Mouse (Mus musculus) MEL (cell line): ENCODE results near the gene Ucn2. TPM values are rescaled to one million over a fixed set of nuclear protein-coding genes. Genes with fewer than 3 reads are reported as not detected.

Experiments
- DNase-seq: peaks from one replicate; pipeline ENCODE4 v3.0.0; 2011; ENCODE audit warnings: low read depth, low spot score
- H3K27ac ChIP-seq: 2 replicates; pipeline ENCODE4 v1.5.1; 2012; ENCODE audit warnings: low read depth, mild to moderate bottlenecking, control low read depth, low read length, moderate library complexity; ENCODE audit not compliant: control insufficient read depth
- H3K27me3 ChIP-seq, 2 experiments: fragments of 150-350 bp in 1 of 2; sonication (generic) in 1 of 2; 2 replicates each; pipeline ENCODE4 v1.6.1; 2012; ENCODE audit warnings: low read length in 2 of 2, mild to moderate bottlenecking in 2 of 2, improper control_type of control experiment in 1 of 2, moderate library complexity in 1 of 2; ENCODE audit not compliant: insufficient read depth in 2 of 2, control insufficient read depth in 1 of 2
- H3K36me3 ChIP-seq, 2 experiments: 2 replicates each; pipeline ENCODE4 v1.6.1; 2012 to 2014; ENCODE audit warnings: low read length in 2 of 2, improper control_type of control experiment in 1 of 2, inconsistent platforms in 1 of 2, mild to moderate bottlenecking in 1 of 2; ENCODE audit not compliant: insufficient read depth in 2 of 2, control insufficient read depth in 1 of 2
- H3K4me1 ChIP-seq, 2 experiments: fragments of 150-350 bp in 1 of 2; sonication (generic) in 1 of 2; 2 replicates each; pipeline ENCODE4 v1.6.1; 2012; ENCODE audit warnings: low read length in 2 of 2, improper control_type of control experiment in 1 of 2, mild to moderate bottlenecking in 1 of 2; ENCODE audit not compliant: insufficient read depth in 2 of 2, control insufficient read depth in 1 of 2
- H3K4me3 ChIP-seq, 2 experiments: fragments of 150-350 bp in 1 of 2; sonication (generic) in 1 of 2; 2 replicates each; pipeline ENCODE4 v1.5.1; 2012; ENCODE audit warnings: low read depth in 2 of 2, low read length in 2 of 2, mild to moderate bottlenecking in 2 of 2, moderate library complexity in 2 of 2, control low read depth in 1 of 2, improper control_type of control experiment in 1 of 2; ENCODE audit not compliant: control insufficient read depth in 1 of 2, insufficient read depth in 1 of 2
- H3K79me2 ChIP-seq: 2 replicates; pipeline ENCODE4 v1.6.1; 2012; ENCODE audit warnings: mild to moderate bottlenecking, low read length, moderate library complexity; ENCODE audit not compliant: control insufficient read depth, poor library complexity, insufficient read depth
- H3K9ac ChIP-seq: 2 replicates; pipeline ENCODE4 v1.6.1; 2012; ENCODE audit warnings: low read depth, mild to moderate bottlenecking, control low read depth, low read length, moderate library complexity; ENCODE audit not compliant: control insufficient read depth, poor library complexity, severe bottlenecking
- H3K9me3 ChIP-seq: fragments of 150-350 bp; sonication (generic); replicated peaks from 2 replicates; pipeline ENCODE4 v1.6.1; 2012; ENCODE audit warnings: mild to moderate bottlenecking, low read length, improper control_type of control experiment, moderate library complexity; ENCODE audit not compliant: insufficient read depth
- BHLHE40 ChIP-seq: IDR thresholded peaks from 2 replicates; pipeline ENCODE4 v1.6.1; 2012; ENCODE audit warnings: low read depth, mild to moderate bottlenecking, inconsistent platforms, low read length, improper control_type of control experiment, borderline replicate concordance
- ELF1 ChIP-seq: IDR thresholded peaks from 2 replicates; pipeline ENCODE4 v1.6.1; 2014; ENCODE audit warnings: low read depth, mild to moderate bottlenecking, inconsistent platforms, low read length, improper control_type of control experiment, moderate library complexity
- EP300 ChIP-seq, 2 experiments: IDR thresholded peaks; 2 replicates each; pipeline ENCODE4 v1.6.1; 2011; ENCODE audit warnings: improper control_type of control experiment in 2 of 2, low read length in 2 of 2, low read depth in 1 of 2, mild to moderate bottlenecking in 1 of 2
- ETS1 ChIP-seq: IDR thresholded peaks from 2 replicates; pipeline ENCODE4 v1.6.1; 2012; ENCODE audit warnings: low read depth, mild to moderate bottlenecking, inconsistent platforms, low read length, improper control_type of control experiment, moderate library complexity
- HCFC1 ChIP-seq: IDR thresholded peaks from 2 replicates; pipeline ENCODE4 v1.6.1; 2012; ENCODE audit warnings: low read depth, mild to moderate bottlenecking, inconsistent platforms, low read length, improper control_type of control experiment, moderate library complexity
- MAFK ChIP-seq: IDR thresholded peaks from 2 replicates; pipeline ENCODE4 v1.6.1; 2011; ENCODE audit warnings: low read depth, mild to moderate bottlenecking, low read length, improper control_type of control experiment, borderline replicate concordance
- MAX ChIP-seq: IDR thresholded peaks from 2 replicates; pipeline ENCODE4 v1.6.1; 2011; ENCODE audit warnings: low read length, improper control_type of control experiment
- MXI1 ChIP-seq: IDR thresholded peaks from 2 replicates; pipeline ENCODE4 v1.6.1; 2011; ENCODE audit warnings: mild to moderate bottlenecking, low read depth, low read length, improper control_type of control experiment
- MYB ChIP-seq: IDR thresholded peaks from 2 replicates; pipeline ENCODE4 v1.6.1; 2011; ENCODE audit warnings: mild to moderate bottlenecking, low read depth, low read length, improper control_type of control experiment
- MYC ChIP-seq: IDR thresholded peaks from 2 replicates; pipeline ENCODE4 v1.6.1; 2011; ENCODE audit warnings: low read depth, mild to moderate bottlenecking, low read length, improper control_type of control experiment, moderate library complexity
- NELFE ChIP-seq: IDR thresholded peaks from 2 replicates; pipeline ENCODE4 v1.6.1; 2011; ENCODE audit warnings: low read depth, low read length, improper control_type of control experiment
- POLR2A ChIP-seq, 2 experiments: IDR thresholded peaks; 2 replicates each; pipeline ENCODE4 v1.6.1; 2011 to 2012; ENCODE audit warnings: low read length in 2 of 2, mild to moderate bottlenecking in 2 of 2, control low read depth in 1 of 2, improper control_type of control experiment in 1 of 2, low read depth in 1 of 2, moderate library complexity in 1 of 2; ENCODE audit not compliant: control insufficient read depth in 1 of 2, insufficient read depth in 1 of 2, poor library complexity in 1 of 2
- SMC3 ChIP-seq: IDR thresholded peaks from 2 replicates; pipeline ENCODE4 v1.6.1; 2011; ENCODE audit warnings: low read depth, low read length, improper control_type of control experiment
- TAL1 ChIP-seq: IDR thresholded peaks from 2 replicates; pipeline ENCODE4 v1.6.1; 2012; ENCODE audit warnings: mild to moderate bottlenecking, inconsistent platforms, low read length, moderate library complexity, mixed read lengths
- TCF12 ChIP-seq: IDR thresholded peaks from 2 replicates; pipeline ENCODE4 v1.6.1; 2014; ENCODE audit warnings: low read depth, mild to moderate bottlenecking, inconsistent platforms, low read length, improper control_type of control experiment, moderate library complexity
- UBTF ChIP-seq: IDR thresholded peaks from 2 replicates; pipeline ENCODE4 v1.6.1; 2012; ENCODE audit warnings: low read depth, mild to moderate bottlenecking, inconsistent platforms, low read length, improper control_type of control experiment, moderate library complexity, borderline replicate concordance; ENCODE audit not compliant: insufficient read depth
- USF2 ChIP-seq, 2 experiments: IDR thresholded peaks; 2 replicates each; pipeline ENCODE4 v1.6.1; 2011 to 2012; ENCODE audit warnings: improper control_type of control experiment in 2 of 2, low read length in 2 of 2, borderline replicate concordance in 1 of 2, inconsistent platforms in 1 of 2, low read depth in 1 of 2, mild to moderate bottlenecking in 1 of 2; ENCODE audit not compliant: insufficient read depth in 1 of 2
- ZC3H11A ChIP-seq: IDR thresholded peaks from 2 replicates; pipeline ENCODE4 v1.6.1; 2012; ENCODE audit warnings: low read depth, mild to moderate bottlenecking, inconsistent platforms, low read length, improper control_type of control experiment
- ZMIZ1 ChIP-seq: IDR thresholded peaks from 2 replicates; pipeline ENCODE4 v1.6.1; 2012; ENCODE audit warnings: low read depth, mild to moderate bottlenecking, inconsistent platforms, low read length, improper control_type of control experiment, moderate library complexity
- ZNF384 ChIP-seq: IDR thresholded peaks from 2 replicates; pipeline ENCODE4 v1.6.1; 2012; ENCODE audit warnings: low read depth, mild to moderate bottlenecking, inconsistent platforms, low read length, improper control_type of control experiment
- polyA plus RNA-seq, 2 experiments: library from polyadenylated mRNA; stranded (reverse) in 1 of 2; unstranded in 1 of 2; fragments of >175 nt in 1 of 2; fragments of >200 nt in 1 of 2; gene quantifications; 2 replicates each; pipeline versions ENCODE4 v1.2.1 to v1.2.4; 2012; ENCODE audit warnings: low replicate concordance in 2 of 2, low read depth in 1 of 2; ENCODE audit not compliant: insufficient read length in 2 of 2, insufficient read depth in 1 of 2, missing spikeins in 1 of 2
- total RNA-seq: library from RNA; depleted of rRNA; stranded (reverse); fragments of 300-350 nt; gene quantifications from 2 replicates; pipeline ENCODE4 v1.2.3, GENCODE M21; 2012

Ucn2 gene
- total and polyA plus RNA-seq, 3 experiments = 0.12 to 0.19 TPM; not detected in 1

DNA sequence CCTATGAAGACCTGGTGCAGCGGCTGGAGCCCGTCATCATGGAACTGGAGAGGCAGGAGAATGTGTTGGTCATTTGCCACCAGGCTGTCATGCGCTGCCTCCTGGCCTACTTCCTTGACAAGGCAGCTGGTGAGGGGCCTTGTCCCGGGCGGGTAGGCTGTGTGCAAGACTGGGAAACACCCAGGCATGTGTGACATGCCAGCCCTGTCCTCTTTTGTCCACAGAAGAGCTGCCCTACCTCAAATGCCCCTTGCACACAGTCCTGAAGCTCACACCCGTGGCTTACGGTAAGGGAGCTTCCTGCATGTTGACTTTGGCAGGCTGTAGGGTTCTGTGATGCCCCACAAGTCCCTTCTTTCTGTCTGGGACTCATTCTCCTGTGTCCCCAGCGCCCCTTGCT lies 41.7 kb downstream of the Ucn2 start:
- peaks cover 0 to 3% of the 10 kb centered on the region in 2 experiments; a peak in 1 of 4 replicates for H3K36me3 ChIP-seq

DNA sequence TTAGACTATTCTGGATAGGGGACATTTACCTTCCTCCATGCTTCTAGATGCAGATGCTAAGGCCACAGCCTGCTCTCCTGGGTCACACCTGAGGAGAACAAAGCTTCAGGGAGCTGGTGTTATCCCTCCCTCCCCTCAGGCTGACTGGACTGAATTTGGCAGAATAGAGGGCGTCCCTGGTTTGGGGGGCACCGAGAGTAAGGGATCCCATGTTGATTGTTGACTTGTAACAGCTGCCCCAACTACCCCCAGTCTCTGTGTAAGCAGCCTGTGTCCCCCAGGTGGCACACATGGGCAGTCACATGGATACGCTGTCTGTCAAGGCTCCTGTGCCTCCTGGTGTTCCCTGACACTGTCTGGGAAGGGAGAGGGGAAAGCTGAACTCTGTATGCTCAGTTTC lies 42.6 kb downstream of the Ucn2 start:
- DNase-seq = no peak
- H3K4me1 ChIP-seq = peaks cover 5 to 11% of the 10 kb centered on the region in 2 experiments

More for the DNA sequence above, 41.7 kb downstream of the Ucn2 start:
- Histone ChIP-seq H3K4me1 (peaks cover 3 to 5% of the 10 kb centered on the region in 2 experiments), H3K27me3 (no peaks in the 10 kb centered on the region), H3K9ac (no peak overlapping the region), H3K9me3 (no peaks in the 10 kb centered on the region), H3K79me2 (no peaks in the 10 kb centered on the region), H3K27ac (no peak overlapping the region), H3K4me3 (no peak overlapping the region)
- TF ChIP-seq ELF1 = no peak
- no peak for TF ChIP-seq ZNF384
- TF ChIP-seq BHLHE40 = no peak
- TF ChIP-seq MAFK = no peak
- TF ChIP-seq TCF12 = no peak
- TF ChIP-seq MXI1 = no peak
- no peak for TF ChIP-seq TAL1
- no peak for TF ChIP-seq MAX
- TF ChIP-seq MYC = no peak
- no peak for TF ChIP-seq SMC3
- no peak for TF ChIP-seq USF2 (IDR thresholded peaks at IDR 0.05; ENCODE audit: borderline replicate concordance in 1 of 2, insufficient read depth in 1 of 2, low read depth in 1 of 2, low read length in 2 of 2)
- no peak for DNase-seq

GRCm38 (mm10) chr9:109028919-109029318 lies 43.1 kb downstream of the Ucn2 start:
- no peak for TF ChIP-seq MYC
- no peak for TF ChIP-seq POLR2A (IDR thresholded peaks at IDR 0.05; ENCODE audit: control insufficient read depth in 1 of 2, insufficient read depth in 1 of 2, low read depth in 1 of 2, low read length in 2 of 2, poor library complexity in 1 of 2)
- no peak for TF ChIP-seq ZMIZ1
- TF ChIP-seq UBTF = no peak
- TF ChIP-seq SMC3 = no peak
- TF ChIP-seq NELFE = no peak
- TF ChIP-seq, all 39 proteins: peak for 0
- Histone ChIP-seq H3K36me3 (peaks cover 0 to 7% of the 10 kb centered on the region in 2 experiments; a peak in 2 of 4 replicates), H3K4me3 (no peak overlapping the region), H3K27me3 (no peaks in the 10 kb centered on the region), H3K9ac (no peak overlapping the region), H3K4me1 (peaks cover 5 to 11% of the 10 kb centered on the region in 2 experiments), H3K27ac (no peak overlapping the region), H3K9me3 (no peaks in the 10 kb centered on the region), H3K79me2 (no peaks in the 10 kb centered on the region)
- no peak for DNase-seq

More for the DNA sequence above, 42.6 kb downstream of the Ucn2 start:
- Histone ChIP-seq H3K79me2 (no peaks in the 10 kb centered on the region), H3K27ac (no peak overlapping the region), H3K9me3 (no peaks in the 10 kb centered on the region), H3K27me3 (no peaks in the 10 kb centered on the region), H3K36me3 (peaks cover 0 to 7% of the 10 kb centered on the region in 2 experiments; a peak in 2 of 4 replicates), H3K9ac (no peak overlapping the region), H3K4me3 (no peak overlapping the region)
- no peak for TF ChIP-seq USF2 (IDR thresholded peaks at IDR 0.05; ENCODE audit: borderline replicate concordance in 1 of 2, insufficient read depth in 1 of 2, low read depth in 1 of 2, low read length in 2 of 2)
- TF ChIP-seq HCFC1 = no peak
- no peak for TF ChIP-seq MYB
- no peak for TF ChIP-seq EP300 (IDR thresholded peaks at IDR 0.05; ENCODE audit: low read depth in 1 of 2, low read length in 2 of 2)
- TF ChIP-seq POLR2A (IDR thresholded peaks at IDR 0.05; ENCODE audit: control insufficient read depth in 1 of 2, insufficient read depth in 1 of 2, low read depth in 1 of 2, low read length in 2 of 2, poor library complexity in 1 of 2) = no peak
- TF ChIP-seq ZC3H11A = no peak
- no peak for TF ChIP-seq ETS1
